Mouse (Mus musculus) liver, adult 2 months (tissue): Measurements from ENCODE around the gene Axin1.

Experiments used
- CTCF ChIP-seq: fragments of 200-500 bp; IDR thresholded peaks from 2 replicates; pipeline ENCODE4 v1.5.1; 2011; ENCODE audit warnings: low read depth, low read length, control low read depth
- POLR2A ChIP-seq: fragments of 200-500 bp; IDR thresholded peaks from 2 replicates; pipeline ENCODE4 v1.6.1; 2011; ENCODE audit warnings: low read length, control low read depth; ENCODE audit not compliant: insufficient read depth; ENCODE audit errors: extremely low read depth

DNA sequence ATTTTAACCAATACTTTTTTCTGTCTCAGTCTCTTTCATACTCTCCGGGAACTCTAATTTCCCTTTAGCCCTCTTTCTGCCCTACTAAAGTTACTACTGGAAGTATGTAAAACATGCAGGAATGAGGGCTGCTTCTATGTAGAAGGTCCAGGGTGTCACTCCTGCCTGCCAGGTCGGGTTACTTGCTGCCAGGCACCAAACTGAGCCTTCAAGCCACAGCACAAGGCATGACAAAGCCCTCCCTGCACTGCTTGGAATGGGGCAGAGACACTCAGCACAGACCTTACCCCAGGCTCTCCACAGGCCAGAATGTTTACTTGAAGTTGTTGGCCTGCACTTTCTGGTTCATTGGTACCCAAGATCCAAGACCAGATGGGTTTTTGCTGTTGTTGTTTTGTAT, 38.3 kb upstream of the Axin1 start:
- no peak for TF ChIP-seq CTCF
- no peak for TF ChIP-seq POLR2A
